Mouse (Mus musculus): ENCODE data around the gene Mif4gd. TPM values are rescaled to one million over a fixed set of nuclear protein-coding genes. Genes with fewer than 3 reads are reported as not detected.

The Mif4gd gene
- polyA plus RNA-seq, 1 experiment from 2014 or later, result 17.6 TPM

- no peak for ATAC-seq (ENCODE audit: insufficient number of reproducible peaks, insufficient read depth, low FRiP score, low TSS enrichment)
- Histone ChIP-seq H3K27ac (no peak overlapping the region), H3K4me3 (no peak overlapping the region), H3K27me3 (no peaks in the 10 kb centered on the region), H3K4me2 (replicated peaks) (no peak overlapping the region), H3K9me3 (no peaks in the 10 kb centered on the region), H3K9ac (no peak overlapping the region), H3K36me3 (peaks cover 29% of the 10 kb centered on the region), H3K4me1 (0 out of 2 replicates have a peak, but pooled peaks cover under 1% of the 10 kb centered on the region)
- whole genome bisulfite sequencing, result 96% methylated on average over 2 of the region's 2 CpGs
Observed at GRCm38 (mm10) chr11:115642705-115643104, 29.9 kb upstream of the Mif4gd start.

GRCm38 (mm10) chr11:115641664-115642036 is 28.9 kb upstream of the Mif4gd start:
- H3K36me3 ChIP-seq, result peaks cover 25% of the 10 kb centered on the region
- WGBS, result 86% methylated on average over 4 of the region's 4 CpGs
- no peak overlapping the region for H3K4me2 ChIP-seq (replicated peaks)
- H3K27me3 ChIP-seq, result no peaks in the 10 kb centered on the region
- H3K4me1 ChIP-seq, result no peaks in the 10 kb centered on the region
- no peaks in the 10 kb centered on the region for H3K9me3 ChIP-seq
- no peak overlapping the region for H3K27ac ChIP-seq
- ATAC-seq (ENCODE audit: insufficient number of reproducible peaks, insufficient read depth, low FRiP score, low TSS enrichment), result no peak; the same call in 1 of the 2 replicates
- H3K4me3 ChIP-seq, result no peak overlapping the region
- no peak overlapping the region for H3K9ac ChIP-seq

- H3K27ac ChIP-seq, result no peak overlapping the region
- no peak overlapping the region for H3K4me3 ChIP-seq
- H3K36me3 ChIP-seq, result peaks cover 22% of the 10 kb centered on the region
- 43% methylated on average over 14 of the region's 14 CpGs for WGBS
- no peaks in the 10 kb centered on the region for H3K27me3 ChIP-seq
- no peak overlapping the region for H3K9ac ChIP-seq
- ATAC-seq (ENCODE audit: insufficient number of reproducible peaks, insufficient read depth, low FRiP score, low TSS enrichment), result no peak
- H3K4me2 ChIP-seq (replicated peaks), result no peak overlapping the region
- no peaks in the 10 kb centered on the region for H3K4me1 ChIP-seq
- no peaks in the 10 kb centered on the region for H3K9me3 ChIP-seq
Observed at GRCm38 (mm10) chr11:115640978-115641663, 28.4 kb upstream of the Mif4gd start.

- no peak for ATAC-seq (ENCODE audit: insufficient number of reproducible peaks, insufficient read depth, low FRiP score, low TSS enrichment)
- H3K27ac ChIP-seq, result no peak overlapping the region
- H3K4me3 ChIP-seq, result no peak overlapping the region
- H3K4me2 ChIP-seq (replicated peaks), result no peak overlapping the region
- H3K36me3 ChIP-seq, result peaks cover 18% of the 10 kb centered on the region
- 85% methylated on average over 3 of the region's 4 CpGs for WGBS
- no peaks in the 10 kb centered on the region for H3K9me3 ChIP-seq
- no peaks in the 10 kb centered on the region for H3K4me1 ChIP-seq
- H3K27me3 ChIP-seq, result no peaks in the 10 kb centered on the region
- no peak overlapping the region for H3K9ac ChIP-seq
Observed at GRCm38 (mm10) chr11:115640311-115640828, 27.6 kb upstream of the Mif4gd start.

- no peaks in the 10 kb centered on the region for H3K4me1 ChIP-seq
- no peak overlapping the region for H3K4me2 ChIP-seq (replicated peaks)
- H3K9me3 ChIP-seq, result no peaks in the 10 kb centered on the region
- 88% methylated on average over 4 of the region's 4 CpGs for WGBS
- peaks cover 13% of the 10 kb centered on the region for H3K36me3 ChIP-seq
- no peak overlapping the region for H3K9ac ChIP-seq
- no peaks in the 10 kb centered on the region for H3K27me3 ChIP-seq
- no peak for ATAC-seq (ENCODE audit: insufficient number of reproducible peaks, insufficient read depth, low FRiP score, low TSS enrichment)
- H3K4me3 ChIP-seq, result no peak overlapping the region
- no peak overlapping the region for H3K27ac ChIP-seq
Observed at GRCm38 (mm10) chr11:115639540-115639939, 26.8 kb upstream of the Mif4gd start.

- no peak overlapping the region for H3K9ac ChIP-seq
- WGBS, result 78% methylated on average over 5 of the region's 5 CpGs
- H3K4me2 ChIP-seq (replicated peaks), result no peak overlapping the region
Observed at GRCm38 (mm10) chr11:115638498-115639409, 26.0 kb upstream of the Mif4gd start.

GRCm38 (mm10) chr11:115636960-115637359 is 24.2 kb upstream of the Mif4gd start:
- no peaks in the 10 kb centered on the region for H3K27me3 ChIP-seq
- no peaks in the 10 kb centered on the region for H3K9me3 ChIP-seq
- no peaks in the 10 kb centered on the region for H3K36me3 ChIP-seq
- H3K27ac ChIP-seq, result no peak overlapping the region
- H3K4me3 ChIP-seq, result no peak overlapping the region
- H3K9ac ChIP-seq, result no peak overlapping the region
- H3K4me1 ChIP-seq, result 0 out of 2 replicates have a peak, but pooled peaks cover 3% of the 10 kb centered on the region
- H3K4me2 ChIP-seq (replicated peaks), result no peak overlapping the region
- 79% methylated on average over 3 of the region's 3 CpGs for WGBS
- ATAC-seq (ENCODE audit: insufficient number of reproducible peaks, insufficient read depth, low FRiP score, low TSS enrichment), result no peak

More at GRCm38 (mm10) chr11:115638498-115639409, 26.0 kb upstream of the Mif4gd start:
- Histone ChIP-seq H3K36me3 (peaks cover 8% of the 10 kb centered on the region), H3K4me1 (0 out of 2 replicates have a peak, but pooled peaks cover 3% of the 10 kb centered on the region), H3K27me3 (no peaks in the 10 kb centered on the region), H3K27ac (no peak overlapping the region), H3K9me3 (no peaks in the 10 kb centered on the region), H3K4me3 (no peak overlapping the region)
- no peak for ATAC-seq (ENCODE audit: insufficient number of reproducible peaks, insufficient read depth, low FRiP score, low TSS enrichment)

- WGBS, result 61% methylated on average over 8 of the region's 8 CpGs
- Histone ChIP-seq H3K36me3 (no peaks in the 10 kb centered on the region), H3K4me1 (0 out of 2 replicates have a peak, but pooled peaks cover 3% of the 10 kb centered on the region), H3K27ac (no peak overlapping the region), H3K9ac (no peak overlapping the region), H3K27me3 (no peaks in the 10 kb centered on the region), H3K4me2 (replicated peaks) (no peak overlapping the region), H3K9me3 (no peaks in the 10 kb centered on the region), H3K4me3 (no peak overlapping the region)
- ATAC-seq (ENCODE audit: insufficient number of reproducible peaks, insufficient read depth, low FRiP score, low TSS enrichment), result no peak
Observed at GRCm38 (mm10) chr11:115635484-115635883, 22.7 kb upstream of the Mif4gd start.

GRCm38 (mm10) chr11:115635041-115635440 is 22.3 kb upstream of the Mif4gd start:
- Histone ChIP-seq H3K4me2 (replicated peaks) (no peak overlapping the region), H3K4me3 (no peak overlapping the region), H3K4me1 (0 out of 2 replicates have a peak, but pooled peaks cover 3% of the 10 kb centered on the region), H3K9ac (no peak overlapping the region), H3K27me3 (no peaks in the 10 kb centered on the region), H3K27ac (no peak overlapping the region), H3K9me3 (no peaks in the 10 kb centered on the region), H3K36me3 (no peaks in the 10 kb centered on the region)
- ATAC-seq (ENCODE audit: insufficient number of reproducible peaks, insufficient read depth, low FRiP score, low TSS enrichment), result no peak
- WGBS, result 86% methylated on average over 8 of the region's 8 CpGs

- H3K9me3 ChIP-seq, result no peaks in the 10 kb centered on the region
- WGBS, result 70% methylated on average over 4 of the region's 4 CpGs
- 0 out of 2 replicates have a peak, but pooled peaks cover 3% of the 10 kb centered on the region for H3K4me1 ChIP-seq
- no peak overlapping the region for H3K4me2 ChIP-seq (replicated peaks)
- H3K9ac ChIP-seq, result no peak overlapping the region
- H3K27me3 ChIP-seq, result no peaks in the 10 kb centered on the region
- ATAC-seq (ENCODE audit: insufficient number of reproducible peaks, insufficient read depth, low FRiP score, low TSS enrichment), result no peak
- no peak overlapping the region for H3K27ac ChIP-seq
- H3K4me3 ChIP-seq, result no peak overlapping the region
- no peaks in the 10 kb centered on the region for H3K36me3 ChIP-seq
Observed at GRCm38 (mm10) chr11:115634109-115634508, 21.3 kb upstream of the Mif4gd start.

GRCm38 (mm10) chr11:115632862-115633261 is 20.1 kb upstream of the Mif4gd start:
- Histone ChIP-seq H3K4me1 (0 out of 2 replicates have a peak, but pooled peaks cover 3% of the 10 kb centered on the region), H3K9ac (no peak overlapping the region; the same call in 1 of the 2 replicates), H3K27ac (no peak overlapping the region), H3K9me3 (no peaks in the 10 kb centered on the region), H3K36me3 (no peaks in the 10 kb centered on the region), H3K4me3 (no peak overlapping the region), H3K27me3 (no peaks in the 10 kb centered on the region), H3K4me2 (replicated peaks) (no peak overlapping the region)
- WGBS, result 89% methylated on average over 10 of the region's 10 CpGs
- ATAC-seq (ENCODE audit: insufficient number of reproducible peaks, insufficient read depth, low FRiP score, low TSS enrichment), result no peak
